17 mouse cellular contexts compared by ENCODE assay signal in the genomic region with DNA sequence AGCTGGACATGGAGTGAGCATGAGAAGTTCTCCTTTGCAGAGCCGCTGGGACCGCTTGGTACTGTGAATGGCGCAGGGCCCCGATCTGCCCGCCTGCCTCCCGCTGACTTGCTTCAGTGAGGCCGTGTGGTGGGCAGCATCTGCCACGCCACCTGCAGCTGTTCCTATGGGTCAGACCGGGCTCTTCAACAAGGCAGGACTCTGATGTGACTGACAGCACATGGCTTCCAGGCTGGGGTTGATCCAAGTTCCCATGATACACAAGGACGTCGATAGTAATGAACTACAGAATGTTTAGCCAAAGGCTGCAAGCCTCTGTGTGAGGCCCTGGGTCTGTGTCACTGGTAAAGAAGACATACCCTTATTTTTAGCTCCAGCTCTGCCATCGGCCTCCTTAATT.
"Had no signal": no experiment of that assay in that cellular context is flagged by ENCODE, and none has a peak within 500 bp of the region (broad histone marks: within the 10 kb centered on the region; RNA-seq: fewer than 3 reads in every experiment).

No protein-coding gene starts in this region.

- H3K27me3 ChIP-seq: limb, embryonic 15.5 days; liver, embryonic 12.5 days; megakaryocyte, embryonic 14.5 days; midbrain, embryonic 15.5 days; neural tube, embryonic 15.5 days; stomach, embryonic 15.5 days had no signal

- H3K27ac ChIP-seq: kidney, postnatal 0 days; limb, embryonic 15.5 days; liver, embryonic 12.5 days; midbrain, embryonic 15.5 days; neural tube, embryonic 15.5 days; stomach, embryonic 15.5 days had no signal

- H3K4me1 ChIP-seq: liver, embryonic 12.5 days; megakaryocyte, embryonic 14.5 days; midbrain, embryonic 15.5 days; stomach, embryonic 15.5 days had no signal

- H3K36me3 ChIP-seq: limb, embryonic 15.5 days; liver, embryonic 12.5 days; midbrain, embryonic 15.5 days had no signal

- H3K9ac ChIP-seq: limb, embryonic 15.5 days; liver, embryonic 12.5 days; lung, embryonic 14.5 days; midbrain, embryonic 15.5 days; neural tube, embryonic 15.5 days; stomach, embryonic 15.5 days had no signal

- H3K4me2 ChIP-seq: limb, embryonic 15.5 days; liver, embryonic 12.5 days; lung, embryonic 14.5 days; midbrain, embryonic 11.5 days; midbrain, embryonic 15.5 days; neural tube, embryonic 15.5 days; stomach, embryonic 15.5 days had no signal

- ATAC-seq: liver, embryonic 12.5 days; midbrain, embryonic 15.5 days had no signal

- H3K9me3 ChIP-seq: limb, embryonic 15.5 days; liver, embryonic 12.5 days; midbrain, embryonic 15.5 days; neural tube, embryonic 15.5 days; stomach, embryonic 15.5 days had no signal

- H3K4me3 ChIP-seq: limb, embryonic 15.5 days; liver, embryonic 12.5 days; megakaryocyte, embryonic 14.5 days; midbrain, embryonic 15.5 days; neural tube, embryonic 15.5 days; stomach, embryonic 15.5 days had no signal

- DNase-seq: kidney, adult 11 months; kidney, adult 9 months; kidney, postnatal 36 days; lung, embryonic 14.5 days; lung, postnatal 10 days; lung, postnatal 4 days; right cerebral cortex, postnatal 14 days; thymus, adult 2 months; thymus, postnatal 25 days had no signal
